ENCODE assay signal across 25 mouse cellular contexts in the genomic region with DNA sequence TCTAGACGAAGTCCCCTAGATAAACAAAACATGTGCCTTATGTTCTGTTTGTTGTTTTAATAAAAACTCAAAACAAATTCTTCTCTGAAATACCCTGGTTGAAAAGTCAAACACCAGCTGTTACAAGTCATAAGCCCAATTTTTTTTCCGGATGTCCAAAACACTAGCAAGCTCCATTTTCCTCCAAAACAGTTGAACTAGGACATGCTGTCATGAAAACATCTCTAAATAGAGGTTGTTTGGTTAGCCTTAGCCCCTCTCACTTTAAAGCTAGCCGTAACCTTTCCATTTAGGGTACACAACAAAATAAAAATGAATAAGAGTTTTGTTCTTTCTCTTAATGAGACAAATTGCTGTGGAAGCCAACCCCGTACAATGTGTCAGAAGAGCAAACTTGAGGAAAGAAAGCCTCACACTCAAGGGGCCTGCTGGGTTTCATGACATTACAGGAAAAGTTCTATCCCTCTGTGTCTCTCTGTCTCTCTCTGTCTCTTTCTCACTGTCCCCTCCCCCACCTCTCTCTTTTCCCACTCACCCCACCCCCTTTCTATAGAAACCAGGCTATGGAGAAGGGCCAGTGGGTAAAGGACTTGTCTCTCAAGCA.
A peak's percentile ranks its signal among the peaks of the same experiment; 100 is the strongest.
DNase-seq lines count a peak whose midpoint lies in the region; ATAC-seq lines count a peak whose summit lies in the region.
"Had no signal": no experiment of that assay in that cellular context is flagged by ENCODE, and none has a peak within 500 bp of the region (broad histone marks: within the 10 kb centered on the region; RNA-seq: fewer than 3 reads in every experiment).

No protein-coding gene starts in this region.

- H3K9me3 ChIP-seq in kidney, embryonic 15.5 days (replicated peaks): no peaks in the 10 kb centered on the region
- no peaks in the 10 kb centered on the region for H3K9me3 ChIP-seq in lung, embryonic 16.5 days (ENCODE audit: control insufficient read depth, low read length)
- H3K9me3 ChIP-seq: embryonic facial prominence, embryonic 10.5 days; embryonic facial prominence, embryonic 13.5 days; forebrain, embryonic 12.5 days; forebrain, embryonic 15.5 days; hindbrain, embryonic 12.5 days had no signal

- H3K4me2 ChIP-seq in kidney, embryonic 15.5 days: no peak overlapping the region
- H3K4me2 ChIP-seq in lung, embryonic 16.5 days (ENCODE audit: low read depth, low read length): no peak overlapping the region
- H3K4me2 ChIP-seq: embryonic facial prominence, embryonic 13.5 days; forebrain, embryonic 12.5 days; forebrain, embryonic 15.5 days; heart, embryonic 11.5 days; hindbrain, embryonic 12.5 days had no signal

- no peak overlapping the region for H3K9ac ChIP-seq in kidney, embryonic 15.5 days
- no peak overlapping the region for H3K9ac ChIP-seq in lung, embryonic 16.5 days (ENCODE audit: low read length)
- H3K9ac ChIP-seq: embryonic facial prominence, embryonic 13.5 days; forebrain, embryonic 12.5 days; forebrain, embryonic 15.5 days; hindbrain, embryonic 12.5 days had no signal

- no peaks in the 10 kb centered on the region for H3K27me3 ChIP-seq in kidney, embryonic 15.5 days
- no peaks in the 10 kb centered on the region for H3K27me3 ChIP-seq in lung, embryonic 16.5 days (ENCODE audit: control insufficient read depth, insufficient read depth, low read depth, low read length)
- H3K27me3 ChIP-seq: embryonic facial prominence, embryonic 13.5 days; forebrain, embryonic 15.5 days; hindbrain, embryonic 12.5 days had no signal

- 73% methylated on average over 4 of the region's 4 CpGs for WGBS in kidney, embryonic 15.5 days
- 59% methylated on average over 4 of the region's 4 CpGs for WGBS in lung, embryonic 16.5 days

- H3K4me1 ChIP-seq in kidney, embryonic 15.5 days: peaks cover 6% of the 10 kb centered on the region
- peaks cover 13% of the 10 kb centered on the region for H3K4me1 ChIP-seq in lung, embryonic 16.5 days (replicated peaks; ENCODE audit: control insufficient read depth, insufficient read depth, low read length)
- H3K4me1 ChIP-seq: embryonic facial prominence, embryonic 10.5 days; embryonic facial prominence, embryonic 13.5 days; forebrain, embryonic 12.5 days had no signal

- no peaks in the 10 kb centered on the region for H3K36me3 ChIP-seq in kidney, embryonic 15.5 days
- no peaks in the 10 kb centered on the region for H3K36me3 ChIP-seq in lung, embryonic 16.5 days (ENCODE audit: control insufficient read depth, insufficient read depth, low read length)
- H3K36me3 ChIP-seq: embryonic facial prominence, embryonic 10.5 days; embryonic facial prominence, embryonic 13.5 days; forebrain, embryonic 12.5 days; forebrain, embryonic 15.5 days; hindbrain, embryonic 12.5 days had no signal

- H3K27ac ChIP-seq in kidney, embryonic 15.5 days: peak overlapping the region; percentile 32; the same call in 1 of the 2 replicates
- H3K27ac ChIP-seq in lung, embryonic 16.5 days (ENCODE audit: low read length): peak overlapping the region; percentile 77
- H3K27ac ChIP-seq: embryonic facial prominence, embryonic 10.5 days; embryonic facial prominence, embryonic 13.5 days; forebrain, embryonic 12.5 days; forebrain, embryonic 15.5 days; heart, adult 2 months; hindbrain, embryonic 12.5 days had no signal

- no peak overlapping the region for H3K4me3 ChIP-seq in kidney, embryonic 15.5 days (replicated peaks)
- H3K4me3 ChIP-seq in lung, embryonic 16.5 days (ENCODE audit: low read length): no peak overlapping the region
- H3K4me3 ChIP-seq: embryonic facial prominence, embryonic 10.5 days; embryonic facial prominence, embryonic 13.5 days; erythroblast, embryonic 14.5 days; forebrain, embryonic 12.5 days; forebrain, embryonic 15.5 days; heart, adult 2 months; hindbrain, embryonic 12.5 days had no signal

- peak; percentile 40; the same call in 1 of the 2 replicates for ATAC-seq in kidney, embryonic 15.5 days (replicated peaks; ENCODE audit: low FRiP score)
- peak; percentile 58 for ATAC-seq in lung, embryonic 16.5 days (ENCODE audit: low read depth)
- ATAC-seq: activated CD4-positive, CD25-positive, alpha-beta regulatory T cell, adult 4 months; forebrain, embryonic 15.5 days had no signal

- DNase-seq in heart, adult 11 months: peak; percentile 59
- DNase-seq in heart, adult 8-10 months (ENCODE audit: low spot score): no peak
- no peak for DNase-seq in kidney, postnatal 25 days
- DNase-seq in kidney, postnatal 14 days: peak; percentile 48
- DNase-seq in kidney, adult 11 months: no peak
- DNase-seq in lung, postnatal 10 days: no peak
- DNase-seq: adrenal gland, adult 8-10 months; adrenal gland, postnatal 25 days; cerebellum, adult 11-12 months; cerebellum, adult 8-10 months; cerebellum, postnatal 10 days; cerebellum, postnatal 36 days; embryo, embryonic 11 days; gastrocnemius, postnatal 25 days; heart, adult 2 months had no signal

Comparison
In these comparisons a context has a peak if more than half of its experiments do, and no peak if none do; other contexts are left out.
1. DNase-seq: peak in heart, adult 11 months (single experiment) and kidney, postnatal 14 days (single experiment); none in heart, adult 8-10 months (single experiment), kidney, postnatal 25 days (0 of 2), kidney, adult 11 months (single experiment) and lung, postnatal 10 days (single experiment).